Mouse (Mus musculus): ENCODE results near the gene Olfr298.

GRCm38 (mm10) chr7:86492384-86492783 lies at the start of gene Olfr298:
- TF ChIP-seq POLR2AphosphoS2 (IDR thresholded peaks at IDR 0.05; ENCODE audit: low read length) = no peak
- no peak for TF ChIP-seq ZC3H11A (IDR thresholded peaks at IDR 0.05; ENCODE audit: low read depth, low read length)
- TF ChIP-seq ZNF384 (IDR thresholded peaks at IDR 0.05; ENCODE audit: low read depth, low read length) = no peak
- TF ChIP-seq SMC3 (IDR thresholded peaks at IDR 0.05; ENCODE audit: low read depth, low read length) = no peak
- TF ChIP-seq MXI1 (IDR thresholded peaks at IDR 0.05; ENCODE audit: low read depth, low read length) = no peak
- TF ChIP-seq RCOR1 (IDR thresholded peaks at IDR 0.05; ENCODE audit: low read depth, low read length) = no peak
- no peak for TF ChIP-seq JUND (IDR thresholded peaks at IDR 0.05; ENCODE audit: low read depth, low read length)
- no peak for TF ChIP-seq CTCF (IDR thresholded peaks at IDR 0.05 in 2 of 3, conservative IDR thresholded peaks at IDR 0.05 in 1 of 3; ENCODE audit: control insufficient read depth in 1 of 3, insufficient read depth in 1 of 3, low read depth in 2 of 3, low read length in 3 of 3, poor library complexity in 1 of 3, severe bottlenecking in 1 of 3)
- no peak for TF ChIP-seq SIN3A (IDR thresholded peaks at IDR 0.05; ENCODE audit: low read length)
- no peak for TF ChIP-seq E2F4 (IDR thresholded peaks at IDR 0.05; ENCODE audit: borderline replicate concordance, low read depth, low read length)
- no peak for TF ChIP-seq TCF12 (IDR thresholded peaks at IDR 0.05; ENCODE audit: low read depth, low read length)
- TF ChIP-seq POLR2A (IDR thresholded peaks at IDR 0.05; ENCODE audit: control insufficient read depth in 1 of 2, insufficient read depth in 1 of 2, low read depth in 1 of 2, low read length in 2 of 2, poor library complexity in 1 of 2) = no peak
- TF ChIP-seq RAD21 (IDR thresholded peaks at IDR 0.05; ENCODE audit: low read depth, low read length) = no peak

All from MEL (cell line).